Mouse (Mus musculus) limb, embryonic 12.5 days (tissue): ENCODE results near the gene Ptrhd1. TPM values are rescaled to one million over a fixed set of nuclear protein-coding genes. Genes with fewer than 3 reads are reported as not detected.
"Not testable (repeated sequence)": the region's sequence is repeated elsewhere in the genome, so short reads cannot be mapped to it uniquely, and the experiment has no call there.

Experiments
- ATAC-seq: fragments of 200-750 bp; cut with Nextera tagmentation; 2 replicates; pipeline ENCODE4 v1.8.0; 2017; ENCODE audit warnings: low read depth, moderate TSS enrichment; ENCODE audit not compliant: insufficient number of reproducible peaks, insufficient read depth, low FRiP score, low TSS enrichment
- H3K27ac ChIP-seq: fragments of 300-500 bp; sonication (generic); 2 replicates; pipeline ENCODE4 v1.5.1; 2016; ENCODE audit warnings: mild to moderate bottlenecking, moderate library complexity
- H3K27me3 ChIP-seq: fragments of 300-500 bp; sonication (generic); 2 replicates; pipeline ENCODE4 v1.6.1; 2016; ENCODE audit warnings: mild to moderate bottlenecking, moderate library complexity
- H3K36me3 ChIP-seq: fragments of 300-500 bp; sonication (generic); 2 replicates; pipeline ENCODE4 v1.6.1; 2016; ENCODE audit warnings: mild to moderate bottlenecking, moderate library complexity
- H3K4me1 ChIP-seq: fragments of 300-500 bp; sonication (generic); replicated peaks from 2 replicates; pipeline ENCODE4 v1.6.1; 2016
- H3K4me2 ChIP-seq: fragments of 300-500 bp; sonication (generic); 2 replicates; pipeline ENCODE4 v1.6.1; 2016; ENCODE audit warnings: mild to moderate bottlenecking, moderate library complexity
- H3K4me3 ChIP-seq: fragments of 300-500 bp; sonication (generic); replicated peaks from 2 replicates; pipeline ENCODE4 v1.5.1; 2016; ENCODE audit warnings: mild to moderate bottlenecking
- H3K9ac ChIP-seq: fragments of 300-500 bp; sonication (generic); replicated peaks from 2 replicates; pipeline ENCODE4 v1.6.1; 2016; ENCODE audit warnings: mild to moderate bottlenecking, moderate library complexity
- H3K9me3 ChIP-seq: fragments of 300-500 bp; sonication (generic); 2 replicates; pipeline ENCODE4 v1.6.1; 2016; ENCODE audit warnings: mild to moderate bottlenecking, moderate library complexity
- WGBS: fragments of 180-500 bp; shearing (Covaris S2); methylation state at CpG from one replicate; pipeline ENCODE4 v1.1.7; 2016; 5-methylcytosine and 5-hydroxymethylcytosine counted together
- polyA plus RNA-seq: library from polyadenylated mRNA; unstranded; fragments of >200 nt; fragmentation: Nextera tagmentation; extraction: Ambion mirVana; gene quantifications from 2 replicates; pipeline ENCODE4 v1.2.1, GENCODE M21; 2016

Ptrhd1 gene
- polyA plus RNA-seq, 1 experiment from 2014 or later: 5.0 TPM

GRCm38 (mm10) chr12:4202206-4202605 lies 31.6 kb upstream of the Ptrhd1 start:
- H3K27me3 ChIP-seq: no peaks in the 10 kb centered on the region
- no peaks in the 10 kb centered on the region for H3K4me1 ChIP-seq
- peaks cover 87% of the 10 kb centered on the region for H3K36me3 ChIP-seq
- no peak overlapping the region for H3K9ac ChIP-seq
- no peak overlapping the region for H3K4me2 ChIP-seq
- no peak for ATAC-seq
- H3K9me3 ChIP-seq: no peaks in the 10 kb centered on the region
- H3K27ac ChIP-seq: no peak overlapping the region
- WGBS: 89% methylated on average over 4 of the region's 4 CpGs
- H3K4me3 ChIP-seq: no peak overlapping the region

- no peak overlapping the region for H3K9ac ChIP-seq
- 88% methylated on average over 11 of the region's 11 CpGs for WGBS
Observed at GRCm38 (mm10) chr12:4206106-4206505, 27.7 kb upstream of the Ptrhd1 start.

GRCm38 (mm10) chr12:4208405-4209133 lies 25.3 kb upstream of the Ptrhd1 start:
- Histone ChIP-seq H3K27ac (no peak overlapping the region), H3K4me2 (no peak overlapping the region), H3K36me3 (peaks cover 92% of the 10 kb centered on the region), H3K27me3 (no peaks in the 10 kb centered on the region), H3K4me3 (no peak overlapping the region), H3K9me3 (no peaks in the 10 kb centered on the region), H3K9ac (no peak overlapping the region), H3K4me1 (no peaks in the 10 kb centered on the region)
- no peak for ATAC-seq
- WGBS: 82% methylated on average over 15 of the region's 15 CpGs

More at GRCm38 (mm10) chr12:4206106-4206505, 27.7 kb upstream of the Ptrhd1 start:
- Histone ChIP-seq H3K9me3 (no peaks in the 10 kb centered on the region), H3K27me3 (no peaks in the 10 kb centered on the region), H3K4me1 (no peaks in the 10 kb centered on the region), H3K4me2 (no peak overlapping the region), H3K4me3 (no peak overlapping the region), H3K36me3 (peaks cover 90% of the 10 kb centered on the region), H3K27ac (no peak overlapping the region)
- no peak for ATAC-seq

GRCm38 (mm10) chr12:4209196-4209595 lies 24.6 kb upstream of the Ptrhd1 start:
- no peak for ATAC-seq
- Histone ChIP-seq H3K36me3 (peaks cover 94% of the 10 kb centered on the region), H3K4me3 (no peak overlapping the region), H3K9me3 (no peaks in the 10 kb centered on the region), H3K4me1 (no peaks in the 10 kb centered on the region), H3K4me2 (no peak overlapping the region), H3K27me3 (no peaks in the 10 kb centered on the region), H3K9ac (no peak overlapping the region), H3K27ac (no peak overlapping the region)
- 96% methylated on average over 9 of the region's 9 CpGs for WGBS

- no peaks in the 10 kb centered on the region for H3K9me3 ChIP-seq
- no peaks in the 10 kb centered on the region for H3K4me1 ChIP-seq
- WGBS: 88% methylated on average over 9 of the region's 9 CpGs
- H3K27ac ChIP-seq: no peak overlapping the region
- peaks cover 97% of the 10 kb centered on the region for H3K36me3 ChIP-seq
- H3K4me2 ChIP-seq: no peak overlapping the region
- no peak overlapping the region for H3K4me3 ChIP-seq
- no peaks in the 10 kb centered on the region for H3K27me3 ChIP-seq
- ATAC-seq: no peak
- H3K9ac ChIP-seq: no peak overlapping the region
Observed at GRCm38 (mm10) chr12:4211174-4211573, 22.7 kb upstream of the Ptrhd1 start.

GRCm38 (mm10) chr12:4212908-4213307 lies 20.9 kb upstream of the Ptrhd1 start:
- H3K4me2 ChIP-seq: no peak overlapping the region
- H3K27me3 ChIP-seq: no peaks in the 10 kb centered on the region
- H3K4me1 ChIP-seq: no peaks in the 10 kb centered on the region
- H3K4me3 ChIP-seq: no peak overlapping the region
- H3K9me3 ChIP-seq: no peaks in the 10 kb centered on the region
- H3K36me3 ChIP-seq: peaks cover 94% of the 10 kb centered on the region
- H3K27ac ChIP-seq: 0 out of 2 replicates have a peak overlapping the region, but pooled peaks have one; percentile 2
- WGBS: 74% methylated on average over 8 of the region's 8 CpGs
- H3K9ac ChIP-seq: no peak overlapping the region
- ATAC-seq: no peak

- WGBS: 93% methylated on average over 7 of the region's 7 CpGs
- H3K36me3 ChIP-seq: peaks cover 55% of the 10 kb centered on the region
Observed at GRCm38 (mm10) chr12:4230156-4230555, 3.7 kb upstream of the Ptrhd1 start.

GRCm38 (mm10) chr12:4232777-4233176 lies 1.1 kb upstream of the Ptrhd1 start:
- no peak for ATAC-seq
- 57% methylated on average over 4 of the region's 4 CpGs for WGBS
- no peak overlapping the region for H3K27ac ChIP-seq
- H3K4me2 ChIP-seq: peak overlapping the region; percentile 72
- H3K27me3 ChIP-seq: no peaks in the 10 kb centered on the region
- H3K4me1 ChIP-seq: peaks cover 9% of the 10 kb centered on the region; the same call in 1 of the 2 replicates
- H3K4me3 ChIP-seq: peak overlapping the region; percentile 68
- H3K9ac ChIP-seq: 0 out of 2 replicates have a peak overlapping the region, but pooled peaks have one; percentile 0
- peaks cover 34% of the 10 kb centered on the region for H3K36me3 ChIP-seq
- H3K9me3 ChIP-seq: no peaks in the 10 kb centered on the region

More at GRCm38 (mm10) chr12:4230156-4230555, 3.7 kb upstream of the Ptrhd1 start:
- H3K4me2 ChIP-seq: no peak overlapping the region
- H3K27ac ChIP-seq: no peak overlapping the region
- ATAC-seq: no peak
- H3K9ac ChIP-seq: no peak overlapping the region
- no peak overlapping the region for H3K4me3 ChIP-seq
- H3K27me3 ChIP-seq: no peaks in the 10 kb centered on the region
- H3K9me3 ChIP-seq: no peaks in the 10 kb centered on the region
- peaks cover 9% of the 10 kb centered on the region; the same call in 1 of the 2 replicates for H3K4me1 ChIP-seq

GRCm38 (mm10) chr12:4237481-4237880 lies 3.7 kb downstream of the Ptrhd1 start:
- 96% methylated on average over 15 of the region's 15 CpGs for WGBS
- H3K36me3 ChIP-seq: 0 out of 2 replicates have a peak, but pooled peaks cover 5% of the 10 kb centered on the region
- no peak overlapping the region for H3K9ac ChIP-seq
- H3K4me1 ChIP-seq: peaks cover 5% of the 10 kb centered on the region; the same call in 1 of the 2 replicates
- H3K4me2 ChIP-seq: no peak overlapping the region
- no peaks in the 10 kb centered on the region for H3K9me3 ChIP-seq
- H3K27me3 ChIP-seq: no peaks in the 10 kb centered on the region
- ATAC-seq: no peak
- H3K4me3 ChIP-seq: no peak overlapping the region
- H3K27ac ChIP-seq: no peak overlapping the region

GRCm38 (mm10) chr12:4240281-4240680 lies 6.5 kb downstream of the Ptrhd1 start:
- not testable (repeated sequence) for H3K4me1 ChIP-seq, H3K9ac ChIP-seq, ATAC-seq, H3K4me3 ChIP-seq, H3K36me3 ChIP-seq, H3K27me3 ChIP-seq, H3K4me2 ChIP-seq, H3K27ac ChIP-seq, H3K9me3 ChIP-seq
- WGBS: 79% methylated on average over 8 of the region's 8 CpGs

- Histone ChIP-seq H3K4me1 (no peaks in the 10 kb centered on the region), H3K9me3 (no peaks in the 10 kb centered on the region), H3K27ac (no peak overlapping the region), H3K27me3 (no peaks in the 10 kb centered on the region), H3K4me2 (no peak overlapping the region), H3K4me3 (no peak overlapping the region), H3K9ac (no peak overlapping the region), H3K36me3 (peaks cover 5% of the 10 kb centered on the region; the same call in 1 of the 2 replicates)
- no peak for ATAC-seq
- 87% methylated on average over 2 of the region's 2 CpGs for WGBS
Observed at GRCm38 (mm10) chr12:4243805-4244204, 10.0 kb downstream of the Ptrhd1 start.
